In genomic region chr1:184304204-184304603, GRCm38 (mm10) we compare ENCODE assay signal across 29 mouse cellular contexts.
"Had no signal": no experiment of that assay in that cellular context is flagged by ENCODE, and none has a peak within 500 bp of the region (broad histone marks: within the 10 kb centered on the region; RNA-seq: fewer than 3 reads in every experiment).

No protein-coding gene starts in this region.

- H3K4me1 ChIP-seq: liver, embryonic 12.5 days; liver, embryonic 13.5 days; liver, embryonic 15.5 days; lung, embryonic 15.5 days; megakaryocyte, embryonic 14.5 days; midbrain, embryonic 10.5 days; midbrain, embryonic 12.5 days; midbrain, embryonic 13.5 days; neural tube, embryonic 12.5 days; neural tube, embryonic 13.5 days had no signal

- H3K4me3 ChIP-seq: left cerebral cortex, adult 2 months; limb, embryonic 15.5 days; liver, embryonic 12.5 days; liver, embryonic 13.5 days; liver, embryonic 15.5 days; lung, embryonic 15.5 days; megakaryocyte, embryonic 14.5 days; midbrain, embryonic 10.5 days; midbrain, embryonic 12.5 days; midbrain, embryonic 13.5 days; myocyte; neural tube, embryonic 12.5 days; neural tube, embryonic 13.5 days had no signal

- H3K27me3 ChIP-seq: liver, embryonic 12.5 days; liver, embryonic 13.5 days; liver, embryonic 15.5 days; megakaryocyte, embryonic 14.5 days; midbrain, embryonic 12.5 days; midbrain, embryonic 13.5 days; neural tube, embryonic 12.5 days; neural tube, embryonic 13.5 days had no signal

- ATAC-seq: liver, embryonic 12.5 days; liver, postnatal 0 days; lung, postnatal 0 days; midbrain, embryonic 13.5 days; midbrain, embryonic 16.5 days had no signal

- H3K9me3 ChIP-seq: limb, embryonic 15.5 days; liver, embryonic 12.5 days; liver, embryonic 13.5 days; liver, embryonic 15.5 days; lung, embryonic 15.5 days; midbrain, embryonic 10.5 days; midbrain, embryonic 12.5 days; midbrain, embryonic 13.5 days; neural tube, embryonic 12.5 days; neural tube, embryonic 13.5 days had no signal

- H3K27ac ChIP-seq: left cerebral cortex, adult 2 months; limb, embryonic 15.5 days; liver, embryonic 12.5 days; liver, embryonic 13.5 days; liver, embryonic 14.5 days; liver, embryonic 15.5 days; lung, embryonic 15.5 days; macrophage; midbrain, embryonic 10.5 days; midbrain, embryonic 12.5 days; midbrain, embryonic 13.5 days; neural tube, embryonic 12.5 days; neural tube, embryonic 13.5 days had no signal

- DNase-seq: left cerebral cortex, postnatal 4 days; liver; liver, embryonic 13.5 days; liver, postnatal 0 days; lung, adult 18-20 months; lung, adult 2 months; lung, embryonic 14.5 days; lung, postnatal 10 days; lung, postnatal 14 days; lung, postnatal 36 days; lung, postnatal 4 days; midbrain, embryonic 14.5 days had no signal

- H3K4me2 ChIP-seq: limb, embryonic 15.5 days; liver, embryonic 11.5 days; liver, embryonic 12.5 days; liver, embryonic 13.5 days; liver, embryonic 15.5 days; lung, embryonic 14.5 days; lung, embryonic 15.5 days; midbrain, embryonic 12.5 days; midbrain, embryonic 13.5 days; neural tube, embryonic 12.5 days; neural tube, embryonic 13.5 days had no signal

- H3K36me3 ChIP-seq: limb, embryonic 15.5 days; liver, embryonic 12.5 days; liver, embryonic 13.5 days; liver, embryonic 15.5 days; lung, embryonic 15.5 days; midbrain, embryonic 10.5 days; midbrain, embryonic 12.5 days; midbrain, embryonic 13.5 days; neural tube, embryonic 12.5 days; neural tube, embryonic 13.5 days had no signal

- H3K9ac ChIP-seq: limb, embryonic 15.5 days; liver, embryonic 12.5 days; liver, embryonic 13.5 days; liver, embryonic 14.5 days; liver, embryonic 15.5 days; liver, postnatal 0 days; lung, embryonic 14.5 days; lung, embryonic 15.5 days; midbrain, embryonic 12.5 days; midbrain, embryonic 13.5 days; neural tube, embryonic 12.5 days; neural tube, embryonic 13.5 days had no signal
